Mouse (Mus musculus) cerebellum, adult 2 months (tissue): ENCODE results near the gene Rph3al. TPM values are rescaled to one million over a fixed set of nuclear protein-coding genes. Genes with fewer than 3 reads are reported as not detected.

Experiments used
- DNase-seq, 2 experiments: peaks; one replicate each; pipeline ENCODE4 v3.0.0; 2021
- H3K27ac ChIP-seq: fragments of 200-500 bp; 2 replicates; pipeline ENCODE4 v1.5.1; 2012; ENCODE audit warnings: low read length, control low read depth, inconsistent platforms; ENCODE audit not compliant: insufficient read depth
- H3K27me3 ChIP-seq: fragments of 200-500 bp; 2 replicates; pipeline ENCODE4 v1.6.1; 2012; ENCODE audit warnings: inconsistent platforms, mild to moderate bottlenecking, low read length, moderate library complexity; ENCODE audit not compliant: control insufficient read depth, insufficient read depth
- H3K4me1 ChIP-seq: fragments of 200-500 bp; 2 replicates; pipeline ENCODE4 v1.6.1; 2011; ENCODE audit warnings: low read length; ENCODE audit not compliant: control insufficient read depth, insufficient read depth
- H3K4me3 ChIP-seq: fragments of 200-500 bp; replicated peaks from 2 replicates; pipeline ENCODE3; 2011; ENCODE audit warnings: mild to moderate bottlenecking, low read depth, low read length, control low read depth; ENCODE audit not compliant: insufficient read depth
- CTCF ChIP-seq: fragments of 200-500 bp; IDR thresholded peaks from 2 replicates; pipeline ENCODE4 v1.5.1; 2011; ENCODE audit warnings: low read depth, mild to moderate bottlenecking, control low read depth, low read length, moderate library complexity, borderline replicate concordance; ENCODE audit not compliant: insufficient read depth
- POLR2A ChIP-seq: fragments of 200-500 bp; IDR thresholded peaks from 2 replicates; pipeline ENCODE4 v1.6.1; 2011; ENCODE audit warnings: low read length, control low read depth, borderline replicate concordance; ENCODE audit not compliant: insufficient read depth
- WGBS: fragments of 180-500 bp; shearing (Covaris S2); methylation state at CpG from one replicate; pipeline ENCODE4 v1.1.7; 2018; 5-methylcytosine and 5-hydroxymethylcytosine counted together
- polyA plus RNA-seq: library from polyadenylated mRNA; depleted of rRNA; stranded (reverse); fragments of >200 nt; gene quantifications from 2 replicates; pipeline ENCODE4 v1.2.3, GENCODE M21; 2012

Rph3al gene
- polyA plus RNA-seq, 1 experiment: 3.6 TPM

GRCm38 (mm10) chr11:75823506-75823905 lies 114.7 kb downstream of the Rph3al start:
- DNase-seq: no peak
- Histone ChIP-seq H3K27ac (no peak overlapping the region), H3K27me3 (no peaks in the 10 kb centered on the region), H3K4me3 (no peak overlapping the region), H3K4me1 (no peaks in the 10 kb centered on the region)
- 81% methylated on average over 7 of the region's 7 CpGs for WGBS
- TF ChIP-seq CTCF (no peak), POLR2A (no peak)

- no peak for DNase-seq
- H3K27ac ChIP-seq: no peak overlapping the region
- TF ChIP-seq POLR2A (no peak), CTCF (no peak)
- no peaks in the 10 kb centered on the region for H3K27me3 ChIP-seq
- H3K4me3 ChIP-seq: no peak overlapping the region
- peaks cover 5% of the 10 kb centered on the region for H3K4me1 ChIP-seq
- WGBS: 85% methylated on average over 10 of the region's 10 CpGs
These were observed 125.1 kb downstream of the Rph3al start for GRCm38 (mm10) chr11:75813085-75813484.

- TF ChIP-seq POLR2A: no peak
- TF ChIP-seq CTCF: no peak
- peak; percentile 42 to 51 for DNase-seq
- H3K27ac ChIP-seq: 0 out of 2 replicates have a peak overlapping the region, but pooled peaks have one; percentile 16
- no peak overlapping the region for H3K4me3 ChIP-seq
- WGBS: 12% methylated on average over 3 of the region's 3 CpGs
- H3K4me1 ChIP-seq: peaks cover 5% of the 10 kb centered on the region
- H3K27me3 ChIP-seq: no peaks in the 10 kb centered on the region
These were observed 126.3 kb downstream of the Rph3al start for GRCm38 (mm10) chr11:75811900-75812299.

- no peak for DNase-seq
- 96% methylated on average over 3 of the region's 3 CpGs for WGBS
- Histone ChIP-seq H3K4me1 (peaks cover 5% of the 10 kb centered on the region), H3K27ac (no peak overlapping the region), H3K27me3 (no peaks in the 10 kb centered on the region), H3K4me3 (no peak overlapping the region)
- TF ChIP-seq POLR2A: no peak
- no peak for TF ChIP-seq CTCF
These were observed 127.7 kb downstream of the Rph3al start for GRCm38 (mm10) chr11:75810526-75810925.

GRCm38 (mm10) chr11:75807486-75807885 lies 130.7 kb downstream of the Rph3al start:
- Histone ChIP-seq H3K4me1 (peaks cover 5% of the 10 kb centered on the region), H3K4me3 (no peak overlapping the region), H3K27me3 (no peaks in the 10 kb centered on the region), H3K27ac (no peak overlapping the region)
- no peak for DNase-seq
- TF ChIP-seq CTCF (no peak), POLR2A (no peak)
- WGBS: 54% methylated on average over 5 of the region's 5 CpGs

GRCm38 (mm10) chr11:75801771-75802550 lies 136.3 kb downstream of the Rph3al start:
- no peaks in the 10 kb centered on the region for H3K27me3 ChIP-seq
- TF ChIP-seq POLR2A: no peak
- TF ChIP-seq CTCF: no peak
- H3K4me1 ChIP-seq: no peaks in the 10 kb centered on the region
- H3K27ac ChIP-seq: no peak overlapping the region
- no peak for DNase-seq
- 78% methylated on average over 7 of the region's 7 CpGs for WGBS
- H3K4me3 ChIP-seq: no peak overlapping the region

GRCm38 (mm10) chr11:75801369-75801768 lies 136.9 kb downstream of the Rph3al start:
- Histone ChIP-seq H3K27ac (no peak overlapping the region), H3K4me3 (no peak overlapping the region), H3K27me3 (no peaks in the 10 kb centered on the region), H3K4me1 (peaks cover under 1% of the 10 kb centered on the region; the same call in 1 of the 2 replicates)
- TF ChIP-seq CTCF (no peak), POLR2A (no peak)
- 71% methylated on average over 4 of the region's 4 CpGs for WGBS
- DNase-seq: no peak

- no peak for DNase-seq
- TF ChIP-seq POLR2A (no peak), CTCF (no peak)
- H3K27me3 ChIP-seq: 0 out of 2 replicates have a peak, but pooled peaks cover 4% of the 10 kb centered on the region
- H3K4me1 ChIP-seq: peaks cover 14% of the 10 kb centered on the region
- 85% methylated on average over 13 of the region's 13 CpGs for WGBS
- peak overlapping the region; percentile 73 for H3K4me3 ChIP-seq
- 0 out of 2 replicates have a peak overlapping the region, but pooled peaks have one; percentile 66 for H3K27ac ChIP-seq
These were observed 141.5 kb downstream of the Rph3al start for GRCm38 (mm10) chr11:75796536-75797246.
